Mouse (Mus musculus): ENCODE measurements around the gene Thrsp.

DNA sequence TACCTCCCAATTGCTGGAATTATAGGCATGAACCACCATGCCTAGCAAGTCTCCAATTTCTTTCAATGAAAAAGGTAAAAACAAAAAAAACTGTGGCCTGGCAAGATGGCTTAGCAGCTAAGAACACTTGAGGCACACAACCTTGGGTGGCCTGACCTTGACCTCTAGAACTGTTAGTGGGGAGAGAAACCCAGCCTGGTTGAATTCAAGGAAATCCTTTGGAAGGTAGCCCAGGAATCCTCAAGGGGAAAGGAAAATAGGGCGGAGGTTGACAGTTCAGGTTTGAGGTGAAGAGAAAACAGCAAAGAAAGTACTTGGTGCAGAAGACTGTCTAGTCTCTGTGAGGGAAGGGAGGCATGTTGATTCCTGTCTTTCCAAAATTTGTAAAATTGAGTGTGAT lies 3.1 kb downstream of the Thrsp start:
- TF ChIP-seq CTCF (IDR thresholded peaks at IDR 0.05; ENCODE audit: control insufficient read depth, insufficient read depth, low read length) (no peak), POLR2A (IDR thresholded peaks at IDR 0.05; ENCODE audit: borderline replicate concordance, control insufficient read depth, low read depth, low read length) (no peak)
